In genomic region chr13:13503695-13504386, GRCm38 (mm10) we compare ENCODE assay signal across 14 mouse cellular contexts.
A peak's percentile ranks its signal among the peaks of the same experiment; 100 is the strongest.
DNase-seq lines count a peak whose midpoint lies in the region; ATAC-seq and TF ChIP-seq lines count a peak whose summit lies in the region.
"Had no signal": no experiment of that assay in that cellular context is flagged by ENCODE, and none has a peak within 500 bp of the region (broad histone marks: within the 10 kb centered on the region; RNA-seq: fewer than 3 reads in every experiment).

No protein-coding gene starts in this region.

- H3K4me1 ChIP-seq in midbrain, embryonic 15.5 days = no peaks in the 10 kb centered on the region
- no peaks in the 10 kb centered on the region for H3K4me1 ChIP-seq in midbrain, embryonic 10.5 days
- no peaks in the 10 kb centered on the region; the same call in 1 of the 2 replicates for H3K4me1 ChIP-seq in kidney, adult 2 months (ENCODE audit: control insufficient read depth, insufficient read depth, low read length)
- H3K4me1 ChIP-seq: intestine, embryonic 15.5 days had no signal

- WGBS in midbrain, embryonic 15.5 days = 56% methylated on average over 4 of the region's 4 CpGs
- WGBS in midbrain, embryonic 10.5 days = 64% methylated on average over 4 of the region's 4 CpGs
- 26% methylated on average over 4 of the region's 4 CpGs for WGBS in kidney, adult 2 months

- intact Hi-C loops in left cerebral cortex, postnatal 14 days (cut with DNase I) = no loop called here

- ATAC-seq in midbrain, embryonic 15.5 days (replicated peaks) = no peak; the same call in 1 of the 2 replicates
- ATAC-seq: forebrain, embryonic 14.5 days; intestine, embryonic 15.5 days had no signal

- no peak overlapping the region for H3K4me2 ChIP-seq in midbrain, embryonic 15.5 days
- H3K4me2 ChIP-seq: intestine, embryonic 15.5 days had no signal

- H3K4me3 ChIP-seq in midbrain, embryonic 15.5 days = no peak overlapping the region
- no peak overlapping the region for H3K4me3 ChIP-seq in midbrain, embryonic 10.5 days
- no peak overlapping the region for H3K4me3 ChIP-seq in kidney, adult 2 months (ENCODE audit: insufficient read depth, low read depth, low read length)
- H3K4me3 ChIP-seq: intestine, embryonic 15.5 days had no signal

- H3K27ac ChIP-seq in midbrain, embryonic 15.5 days = 0 out of 2 replicates have a peak overlapping the region, but pooled peaks have one; percentile 25
- no peak overlapping the region for H3K27ac ChIP-seq in midbrain, embryonic 10.5 days (replicated peaks)
- H3K27ac ChIP-seq in kidney, adult 2 months (ENCODE audit: insufficient read depth, low read depth, low read length) = peak overlapping the region; percentile 92
- H3K27ac ChIP-seq: intestine, embryonic 15.5 days; liver, embryonic 14.5 days had no signal

- H3K27me3 ChIP-seq in midbrain, embryonic 15.5 days (replicated peaks) = no peaks in the 10 kb centered on the region
- H3K27me3 ChIP-seq in midbrain, embryonic 10.5 days (ENCODE audit: low read depth, poor library complexity, severe bottlenecking) = no peaks in the 10 kb centered on the region
- no peaks in the 10 kb centered on the region for H3K27me3 ChIP-seq in kidney, adult 2 months (replicated peaks; ENCODE audit: control insufficient read depth, insufficient read depth, low read length)
- H3K27me3 ChIP-seq: intestine, embryonic 15.5 days had no signal

- TF ChIP-seq POLR2A in kidney, adult 2 months (IDR thresholded peaks at IDR 0.05; ENCODE audit: low read depth, low read length) = no peak

- no peak overlapping the region for H3K9ac ChIP-seq in midbrain, embryonic 15.5 days
- H3K9ac ChIP-seq: intestine, embryonic 15.5 days; liver, embryonic 14.5 days had no signal

- no peak for TF ChIP-seq CTCF in kidney, adult 2 months (conservative IDR thresholded peaks at IDR 0.05; ENCODE audit: insufficient read depth, insufficient read length, low read depth, low read length)

- DNase-seq in adrenal gland, postnatal 14 days = peak; percentile 31
- no peak for DNase-seq in adrenal gland, postnatal 4 days (ENCODE audit: low spot score in 2 of 2)
- no peak for DNase-seq in midbrain, embryonic 10.5 days (ENCODE audit: low spot score)
- DNase-seq in kidney, adult 2 months = peak; percentile 73
- DNase-seq in spleen, postnatal 10 days (ENCODE audit: low spot score in 2 of 2) = no peak
- no peak for DNase-seq in Muller cell, postnatal 12 days (ENCODE audit: inconsistent ontology term)
- no peak for DNase-seq in left cerebral cortex, postnatal 14 days (ENCODE audit: low spot score in 2 of 2)
- DNase-seq: B cell, adult 2 months; cerebellum, postnatal 14 days; right cerebral cortex, postnatal 25 days had no signal

- no peaks in the 10 kb centered on the region for H3K9me3 ChIP-seq in midbrain, embryonic 15.5 days
- no peaks in the 10 kb centered on the region for H3K9me3 ChIP-seq in midbrain, embryonic 10.5 days (replicated peaks)
- H3K9me3 ChIP-seq: intestine, embryonic 15.5 days had no signal

- no peaks in the 10 kb centered on the region for H3K36me3 ChIP-seq in midbrain, embryonic 15.5 days (replicated peaks)
- H3K36me3 ChIP-seq in midbrain, embryonic 10.5 days = no peaks in the 10 kb centered on the region
- H3K36me3 ChIP-seq in kidney, adult 2 months (ENCODE audit: control insufficient read depth, insufficient read depth, low read length) = no peaks in the 10 kb centered on the region

Comparison
In these comparisons a context has a peak if more than half of its experiments do, and no peak if none do; other contexts are left out.
1. DNase-seq: peak in adrenal gland, postnatal 14 days (single experiment) and kidney, adult 2 months (single experiment); none in adrenal gland, postnatal 4 days (0 of 2), midbrain, embryonic 10.5 days (single experiment), spleen, postnatal 10 days (0 of 2), Muller cell, postnatal 12 days (single experiment) and left cerebral cortex, postnatal 14 days (0 of 2).